Mouse (Mus musculus): ENCODE measurements at regions not wholly inside any gene's neighbourhood (a gene's known extent, or its start where the extent isn't known, plus 50 kb on each side); places are given as distances from the start of the nearest gene placed in this dataset.

DNA sequence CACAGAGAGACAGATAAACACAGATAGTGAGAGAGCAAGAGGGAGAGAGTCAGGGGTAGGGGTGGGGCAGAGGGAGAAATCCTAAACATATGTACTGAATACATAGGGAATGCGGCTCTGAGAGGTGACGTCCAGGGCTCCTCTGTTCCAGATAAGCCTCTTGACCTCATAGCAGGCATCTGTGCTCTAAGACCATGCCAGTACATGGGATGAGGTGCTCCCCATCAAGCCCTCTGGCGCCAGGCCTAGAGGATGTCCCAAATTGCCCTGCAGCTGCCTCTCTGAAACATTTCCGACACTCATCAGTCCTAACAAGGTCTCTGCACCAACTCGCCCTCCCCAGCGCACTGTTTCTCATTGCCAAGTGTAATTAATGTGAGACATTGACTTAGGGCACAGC lies 146.7 kb downstream of the En1 start:
- Histone ChIP-seq H3K4me1 (ENCODE audit: control insufficient read depth, insufficient read depth, low read length) (no peaks in the 10 kb centered on the region), H3K27me3 (ENCODE audit: control insufficient read depth, insufficient read depth, low read length) (no peaks in the 10 kb centered on the region), H3K4me3 (replicated peaks; ENCODE audit: insufficient read depth, low read depth, low read length) (no peak overlapping the region), H3K27ac (ENCODE audit: insufficient read depth, low read length) (no peak overlapping the region)
- TF ChIP-seq POLR2A (IDR thresholded peaks at IDR 0.05; ENCODE audit: borderline replicate concordance, insufficient read depth, low read length): no peak
- TF ChIP-seq CTCF (IDR thresholded peaks at IDR 0.05; ENCODE audit: borderline replicate concordance, insufficient read depth, low read depth, low read length): no peak
- 43% methylated on average over 6 of the region's 6 CpGs for WGBS
- DNase-seq: no peak

DNA sequence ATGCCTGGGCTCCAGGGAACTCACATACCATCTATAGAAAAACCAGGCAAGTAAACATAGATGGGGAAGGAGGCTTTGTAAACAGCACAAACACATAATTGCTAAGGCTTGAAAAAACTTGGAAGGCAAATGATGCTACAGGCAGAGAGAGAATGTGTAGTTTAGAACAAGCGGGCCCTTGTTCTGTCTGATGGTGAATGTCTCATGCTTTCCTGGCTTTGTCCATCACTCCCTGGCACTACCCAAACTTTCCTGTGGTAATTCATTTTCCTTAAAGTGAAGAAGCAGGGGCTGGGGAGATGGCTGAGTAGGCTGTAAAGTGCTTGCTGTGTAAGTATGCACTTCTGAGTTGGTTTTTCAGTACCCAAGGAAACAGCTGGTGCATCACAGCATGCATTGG lies 151.2 kb downstream of the En1 start:
- Histone ChIP-seq H3K4me3 (replicated peaks; ENCODE audit: insufficient read depth, low read depth, low read length) (no peak overlapping the region), H3K27ac (ENCODE audit: insufficient read depth, low read length) (no peak overlapping the region), H3K27me3 (ENCODE audit: control insufficient read depth, insufficient read depth, low read length) (no peaks in the 10 kb centered on the region), H3K4me1 (ENCODE audit: control insufficient read depth, insufficient read depth, low read length) (no peaks in the 10 kb centered on the region)
- no peak for DNase-seq
- 100% methylated on average over 1 of the region's 1 CpGs for WGBS
- no peak for TF ChIP-seq POLR2A (IDR thresholded peaks at IDR 0.05; ENCODE audit: borderline replicate concordance, insufficient read depth, low read length)
- TF ChIP-seq CTCF (IDR thresholded peaks at IDR 0.05; ENCODE audit: borderline replicate concordance, insufficient read depth, low read depth, low read length): no peak

DNA sequence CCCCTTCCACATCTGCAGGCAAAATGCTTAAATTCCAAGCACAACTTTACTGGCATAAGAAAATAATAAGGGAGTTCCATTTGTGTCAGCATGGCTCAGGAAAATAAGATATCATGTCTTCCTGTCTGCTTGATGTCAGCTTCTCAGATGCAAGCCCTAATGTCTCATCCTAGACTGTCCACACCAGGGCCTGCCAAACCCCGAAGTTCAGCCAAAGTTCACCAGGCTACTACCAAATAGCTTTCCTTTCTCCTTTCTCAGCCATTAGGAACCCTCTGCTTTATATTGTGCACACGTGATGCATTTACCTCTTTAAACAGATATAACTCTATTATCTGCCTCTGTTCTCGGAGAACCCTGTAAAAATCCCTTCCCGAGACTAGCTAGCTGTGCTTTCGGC lies 152.1 kb downstream of the En1 start:
- Histone ChIP-seq H3K4me1 (ENCODE audit: control insufficient read depth, insufficient read depth, low read length) (no peaks in the 10 kb centered on the region), H3K27ac (ENCODE audit: insufficient read depth, low read length) (no peak overlapping the region), H3K4me3 (replicated peaks; ENCODE audit: insufficient read depth, low read depth, low read length) (no peak overlapping the region), H3K27me3 (ENCODE audit: control insufficient read depth, insufficient read depth, low read length) (no peaks in the 10 kb centered on the region)
- TF ChIP-seq CTCF (IDR thresholded peaks at IDR 0.05; ENCODE audit: borderline replicate concordance, insufficient read depth, low read depth, low read length) (no peak), POLR2A (IDR thresholded peaks at IDR 0.05; ENCODE audit: borderline replicate concordance, insufficient read depth, low read length) (no peak)
- 87% methylated on average over 5 of the region's 5 CpGs for whole genome bisulfite sequencing
- no peak for DNase-seq

DNA sequence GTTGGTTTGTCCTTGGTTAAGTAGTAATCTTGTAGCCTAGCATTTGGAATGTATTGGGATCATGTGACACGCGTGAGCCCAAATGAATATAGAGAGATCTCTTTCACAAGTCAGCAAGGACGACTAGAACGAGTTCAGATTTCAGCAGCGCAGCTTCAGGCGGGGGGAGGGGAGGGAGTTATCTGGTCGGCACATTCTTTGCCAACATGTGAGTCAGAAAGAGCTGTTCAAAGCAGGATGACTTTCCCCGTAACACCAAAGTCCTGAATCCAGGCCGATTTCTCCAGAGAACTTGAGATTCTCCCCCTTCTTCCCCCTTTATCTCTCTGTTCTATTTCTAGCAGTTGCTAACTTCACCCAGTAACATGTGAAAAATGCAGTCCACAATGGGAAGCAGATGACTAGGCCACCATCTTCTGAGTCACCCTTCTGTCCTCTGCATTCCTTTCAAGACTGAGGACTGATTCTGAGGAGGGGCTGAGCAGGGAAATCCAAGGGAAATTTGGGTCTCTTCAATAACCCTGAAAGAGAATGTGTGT lies 155.1 kb downstream of the En1 start:
- Histone ChIP-seq H3K27me3 (ENCODE audit: control insufficient read depth, insufficient read depth, low read length) (no peaks in the 10 kb centered on the region), H3K27ac (ENCODE audit: insufficient read depth, low read length) (no peak overlapping the region), H3K4me3 (replicated peaks; ENCODE audit: insufficient read depth, low read depth, low read length) (no peak overlapping the region), H3K4me1 (ENCODE audit: control insufficient read depth, insufficient read depth, low read length) (no peaks in the 10 kb centered on the region)
- TF ChIP-seq CTCF (IDR thresholded peaks at IDR 0.05; ENCODE audit: borderline replicate concordance, insufficient read depth, low read depth, low read length): no peak
- TF ChIP-seq POLR2A (IDR thresholded peaks at IDR 0.05; ENCODE audit: borderline replicate concordance, insufficient read depth, low read length): no peak
- 37% methylated on average over 9 of the region's 9 CpGs for WGBS
- DNase-seq: no peak

DNA sequence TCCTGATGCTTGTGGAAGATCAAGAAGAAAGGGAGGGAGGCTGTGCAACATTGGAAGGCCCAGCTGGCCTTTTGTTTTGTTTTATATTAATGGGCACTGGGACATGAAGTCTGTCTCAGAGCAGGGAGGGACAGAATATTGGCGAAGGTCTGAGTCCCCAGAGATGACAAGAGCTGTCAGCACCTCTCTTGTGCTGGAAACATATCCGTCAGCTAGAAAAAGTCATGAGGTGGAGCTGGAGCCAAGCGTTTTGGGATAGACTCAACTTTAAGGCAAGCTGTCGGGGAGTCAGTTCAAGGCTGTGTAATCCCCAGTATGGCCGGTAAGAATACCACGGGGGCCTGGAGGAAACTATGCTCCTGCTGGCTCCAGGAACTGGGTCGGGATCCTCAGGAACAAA lies 156.0 kb downstream of the En1 start:
- no peaks in the 10 kb centered on the region for H3K27me3 ChIP-seq (ENCODE audit: control insufficient read depth, insufficient read depth, low read length)
- no peak overlapping the region for H3K4me3 ChIP-seq (replicated peaks; ENCODE audit: insufficient read depth, low read depth, low read length)
- no peak for DNase-seq
- WGBS: 31% methylated on average over 7 of the region's 7 CpGs
- no peak for TF ChIP-seq POLR2A (IDR thresholded peaks at IDR 0.05; ENCODE audit: borderline replicate concordance, insufficient read depth, low read length)
- no peak for TF ChIP-seq CTCF (IDR thresholded peaks at IDR 0.05; ENCODE audit: borderline replicate concordance, insufficient read depth, low read depth, low read length)
- no peak overlapping the region for H3K27ac ChIP-seq (ENCODE audit: insufficient read depth, low read length)
- no peaks in the 10 kb centered on the region for H3K4me1 ChIP-seq (ENCODE audit: control insufficient read depth, insufficient read depth, low read length)

DNA sequence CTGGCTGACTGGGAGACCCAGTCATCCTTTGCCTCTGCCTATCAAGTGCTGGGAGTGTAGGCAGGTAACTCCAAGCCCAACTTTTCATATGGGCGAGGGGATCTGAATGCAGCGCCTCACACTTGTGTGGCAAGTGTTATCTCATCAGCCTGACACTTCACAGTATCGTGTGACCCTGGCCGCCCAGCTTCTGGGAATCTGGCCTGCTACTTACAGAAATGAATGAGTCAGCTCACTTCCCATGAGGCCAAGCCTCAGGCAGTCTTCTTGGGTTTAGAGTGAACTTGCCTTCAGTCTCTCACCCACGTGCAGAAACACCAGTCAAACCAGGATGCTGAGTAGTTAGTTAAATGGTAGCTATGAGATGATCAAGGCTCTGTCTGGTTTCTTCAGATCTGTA lies 156.5 kb downstream of the En1 start:
- Histone ChIP-seq H3K27ac (ENCODE audit: insufficient read depth, low read length) (no peak overlapping the region), H3K4me3 (replicated peaks; ENCODE audit: insufficient read depth, low read depth, low read length) (no peak overlapping the region), H3K27me3 (ENCODE audit: control insufficient read depth, insufficient read depth, low read length) (no peaks in the 10 kb centered on the region), H3K4me1 (ENCODE audit: control insufficient read depth, insufficient read depth, low read length) (no peaks in the 10 kb centered on the region)
- DNase-seq: no peak
- TF ChIP-seq CTCF (IDR thresholded peaks at IDR 0.05; ENCODE audit: borderline replicate concordance, insufficient read depth, low read depth, low read length) (no peak), POLR2A (IDR thresholded peaks at IDR 0.05; ENCODE audit: borderline replicate concordance, insufficient read depth, low read length) (no peak)
- WGBS: 90% methylated on average over 5 of the region's 5 CpGs

DNA sequence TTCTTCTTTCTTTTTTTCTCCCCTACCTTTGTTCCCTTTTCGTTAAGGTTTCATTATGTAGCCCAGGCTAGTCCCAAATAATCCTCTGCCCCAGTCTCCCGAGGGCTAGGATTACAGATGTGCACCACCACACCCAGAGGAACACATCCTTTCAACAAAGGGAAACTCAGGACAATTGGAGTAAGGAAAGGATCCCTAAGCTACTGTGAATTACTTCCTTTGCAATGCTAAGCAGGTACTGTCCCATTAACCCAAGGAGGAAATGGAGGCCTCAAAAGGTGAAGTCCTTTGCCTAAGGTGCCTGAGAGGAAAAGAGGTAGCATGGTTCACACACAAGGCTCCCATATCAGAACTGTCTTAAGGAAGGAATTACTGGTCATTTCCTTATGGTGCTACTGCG lies 157.2 kb downstream of the En1 start:
- Histone ChIP-seq H3K4me3 (replicated peaks; ENCODE audit: insufficient read depth, low read depth, low read length) (no peak overlapping the region), H3K27me3 (ENCODE audit: control insufficient read depth, insufficient read depth, low read length) (no peaks in the 10 kb centered on the region), H3K27ac (ENCODE audit: insufficient read depth, low read length) (no peak overlapping the region), H3K4me1 (ENCODE audit: control insufficient read depth, insufficient read depth, low read length) (no peaks in the 10 kb centered on the region)
- no peak for DNase-seq
- WGBS: 91% methylated on average over 3 of the region's 3 CpGs
- TF ChIP-seq CTCF (IDR thresholded peaks at IDR 0.05; ENCODE audit: borderline replicate concordance, insufficient read depth, low read depth, low read length) (no peak), POLR2A (IDR thresholded peaks at IDR 0.05; ENCODE audit: borderline replicate concordance, insufficient read depth, low read length) (no peak)

DNA sequence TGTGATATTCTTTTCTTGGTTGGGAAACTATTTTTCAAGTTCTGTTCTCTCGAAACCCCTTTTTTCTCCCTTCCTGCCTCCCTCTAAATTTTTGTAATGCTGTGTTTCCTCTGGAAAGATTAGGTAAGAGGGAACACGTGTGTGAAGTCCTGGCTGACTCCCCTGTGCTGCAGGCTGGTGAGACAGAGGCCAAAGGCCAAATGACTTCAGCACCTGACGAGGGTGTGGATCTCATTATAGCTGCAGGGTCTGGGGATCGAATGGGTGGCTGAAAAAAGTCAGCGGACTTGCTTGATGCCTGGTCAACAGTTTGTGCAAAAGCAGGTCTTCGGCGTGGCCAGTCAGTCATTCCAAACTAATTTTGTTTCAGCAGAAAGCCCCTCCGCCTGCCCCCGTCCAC lies 159.1 kb downstream of the En1 start:
- Histone ChIP-seq H3K27me3 (ENCODE audit: control insufficient read depth, insufficient read depth, low read length) (no peaks in the 10 kb centered on the region), H3K27ac (ENCODE audit: insufficient read depth, low read length) (no peak overlapping the region), H3K4me3 (replicated peaks; ENCODE audit: insufficient read depth, low read depth, low read length) (no peak overlapping the region), H3K4me1 (ENCODE audit: control insufficient read depth, insufficient read depth, low read length) (no peaks in the 10 kb centered on the region)
- TF ChIP-seq POLR2A (IDR thresholded peaks at IDR 0.05; ENCODE audit: borderline replicate concordance, insufficient read depth, low read length): no peak
- no peak for TF ChIP-seq CTCF (IDR thresholded peaks at IDR 0.05; ENCODE audit: borderline replicate concordance, insufficient read depth, low read depth, low read length)
- 93% methylated on average over 9 of the region's 9 CpGs for WGBS
- no peak for DNase-seq

All from cerebellum, adult 2 months (tissue).